Mouse (Mus musculus) natural killer cell, adult 2 months (primary cell): Measurements from ENCODE around the gene Tsga10.
A peak's percentile ranks its signal among the peaks of the same experiment; 100 is the strongest.

ENCODE experiments used
- DNase-seq, 2 experiments: peaks; one replicate each; pipeline ENCODE4 v3.0.0; 2022; ENCODE audit warnings: low spot score in 2 of 2

Tsga10 gene

DNA sequence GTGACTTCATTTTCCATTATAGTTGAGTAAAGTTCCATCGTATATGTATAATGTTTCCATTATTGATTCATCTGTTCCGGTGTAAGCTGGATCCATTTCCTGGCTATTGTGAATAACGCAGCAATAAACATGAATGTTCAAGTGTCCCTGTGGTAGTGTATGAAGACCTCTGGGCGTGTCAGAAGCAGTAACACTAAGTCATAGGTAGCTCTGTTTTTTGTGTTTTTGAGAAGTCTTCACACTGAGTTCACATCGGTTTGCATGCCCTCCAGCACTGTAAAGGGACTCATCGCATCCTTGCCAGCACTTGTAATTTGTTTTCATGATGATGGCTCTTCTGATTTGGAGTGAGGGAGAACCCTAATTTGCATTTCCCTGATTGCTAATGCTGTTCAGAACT lies at the start of gene Tsga10:
Gene Tsga10 (minus strand): TSS at position 144 of the 400 bp plus-strand sequence.
- DNase-seq = no peak

GRCm38 (mm10) chr1:37912751-37913150 lies 46.5 kb upstream of the Tsga10 start:
- no peak for DNase-seq

GRCm38 (mm10) chr1:37903178-37903577 lies 36.9 kb upstream of the Tsga10 start:
- DNase-seq = no peak

DNA sequence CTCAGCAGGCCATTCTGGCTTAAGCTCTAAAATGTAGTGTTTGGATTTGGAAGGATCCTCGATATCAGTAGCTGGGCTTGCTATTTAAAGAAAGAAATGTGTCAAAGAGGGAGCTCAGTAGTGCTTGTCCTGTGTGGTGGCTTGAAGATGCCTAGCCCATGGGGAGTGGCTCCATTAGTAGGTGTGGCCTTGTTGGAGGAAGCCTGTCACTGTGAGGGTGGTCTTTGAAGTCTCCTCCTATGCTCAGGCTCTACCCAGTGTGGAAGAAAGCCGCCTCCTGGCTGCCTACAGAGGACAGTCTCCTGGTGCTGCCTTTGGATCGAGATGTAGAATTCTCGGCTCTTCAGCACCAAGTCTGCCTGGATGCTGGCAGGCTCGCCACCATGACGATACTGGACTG lies 34.1 kb upstream of the Tsga10 start:
- DNase-seq = no peak

DNA sequence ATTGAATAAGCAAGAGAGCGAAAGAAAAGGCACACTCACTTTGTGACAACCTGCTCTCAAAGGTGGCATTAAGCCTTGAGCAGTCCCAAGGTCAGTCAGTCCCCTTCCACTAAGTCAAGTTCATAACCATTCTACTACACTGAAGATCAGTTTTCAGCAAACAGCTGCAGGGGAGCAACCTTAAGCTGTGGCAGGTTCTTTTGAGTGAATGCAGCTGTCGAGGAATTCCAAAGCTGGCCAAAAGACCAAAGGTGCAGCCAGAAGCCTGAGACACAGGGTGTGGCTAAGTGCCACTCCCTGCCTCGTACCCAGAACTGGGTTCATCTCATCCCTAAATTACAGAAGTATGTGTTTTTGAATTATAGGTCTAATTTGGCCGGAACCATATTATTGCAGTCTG lies 33.6 kb upstream of the Tsga10 start:
- no peak for DNase-seq

- DNase-seq = no peak
Observed at GRCm38 (mm10) chr1:37894606-37895005, 28.4 kb upstream of the Tsga10 start.

DNA sequence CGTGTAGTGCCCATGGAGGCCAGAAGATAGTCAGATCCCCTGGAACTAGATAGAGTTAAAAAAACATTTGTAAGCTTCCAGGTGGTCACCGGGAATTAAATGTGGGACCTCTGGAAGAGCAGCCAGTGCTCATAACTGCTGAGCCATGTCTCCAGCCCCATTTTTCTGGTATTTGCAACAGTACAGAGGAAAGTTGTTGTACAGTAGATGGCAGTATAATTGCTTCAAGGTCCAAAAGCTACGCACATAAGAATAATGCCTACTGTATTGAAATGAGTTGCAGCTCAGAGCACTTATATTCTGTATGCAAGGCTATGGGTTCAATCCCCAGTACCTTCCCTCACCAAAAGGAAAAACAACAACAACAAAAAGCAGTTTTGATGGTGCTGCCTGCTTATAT lies 25.2 kb upstream of the Tsga10 start:
- no peak for DNase-seq

DNA sequence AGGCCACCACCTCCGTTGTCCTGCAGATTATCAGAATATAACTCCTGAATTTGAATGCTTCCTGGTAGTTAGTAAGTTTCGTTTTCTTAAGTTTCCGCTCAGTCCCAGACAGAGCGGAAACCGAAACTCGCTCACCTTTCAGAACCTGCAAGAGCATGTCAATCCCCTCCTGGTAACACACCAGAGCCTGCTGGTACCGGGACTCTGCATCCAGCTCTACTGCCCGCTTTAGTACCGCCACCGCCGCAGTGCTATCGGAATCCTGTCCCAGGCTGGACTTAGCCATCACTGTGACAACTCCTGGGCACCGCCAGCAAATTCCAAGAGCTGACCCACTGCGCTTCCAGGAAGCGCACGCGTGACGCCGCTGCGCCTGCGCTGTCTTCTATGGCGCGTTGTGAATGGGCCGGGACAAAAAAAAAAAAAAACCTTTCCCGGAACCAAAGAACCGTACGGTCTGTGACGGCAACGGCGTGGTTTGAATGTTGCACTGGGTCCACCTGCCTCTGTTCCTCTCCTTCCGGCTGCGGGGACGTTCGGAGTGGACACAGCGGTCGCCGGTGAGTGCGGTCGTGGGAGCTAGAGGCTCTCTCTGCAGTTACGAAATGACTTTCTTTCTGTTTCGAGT lies 23.9 kb upstream of the Tsga10 start, which contains the start of the genes Mitd1 and Mrpl30:
Gene Mitd1 (minus strand): TSS at position 387 of the 628 bp plus-strand sequence.
Gene Mrpl30 (plus strand): TSS at position 453 of the 628 bp plus-strand sequence.
- peak; percentile 82 to 86 for DNase-seq

- DNase-seq = no peak
Observed at GRCm38 (mm10) chr1:37889206-37889605, 23.0 kb upstream of the Tsga10 start.

- DNase-seq = peak; percentile 10 to 35
Observed at GRCm38 (mm10) chr1:37884451-37884850, 18.2 kb upstream of the Tsga10 start.

GRCm38 (mm10) chr1:37883411-37883810 lies 17.2 kb upstream of the Tsga10 start:
- no peak for DNase-seq

DNA sequence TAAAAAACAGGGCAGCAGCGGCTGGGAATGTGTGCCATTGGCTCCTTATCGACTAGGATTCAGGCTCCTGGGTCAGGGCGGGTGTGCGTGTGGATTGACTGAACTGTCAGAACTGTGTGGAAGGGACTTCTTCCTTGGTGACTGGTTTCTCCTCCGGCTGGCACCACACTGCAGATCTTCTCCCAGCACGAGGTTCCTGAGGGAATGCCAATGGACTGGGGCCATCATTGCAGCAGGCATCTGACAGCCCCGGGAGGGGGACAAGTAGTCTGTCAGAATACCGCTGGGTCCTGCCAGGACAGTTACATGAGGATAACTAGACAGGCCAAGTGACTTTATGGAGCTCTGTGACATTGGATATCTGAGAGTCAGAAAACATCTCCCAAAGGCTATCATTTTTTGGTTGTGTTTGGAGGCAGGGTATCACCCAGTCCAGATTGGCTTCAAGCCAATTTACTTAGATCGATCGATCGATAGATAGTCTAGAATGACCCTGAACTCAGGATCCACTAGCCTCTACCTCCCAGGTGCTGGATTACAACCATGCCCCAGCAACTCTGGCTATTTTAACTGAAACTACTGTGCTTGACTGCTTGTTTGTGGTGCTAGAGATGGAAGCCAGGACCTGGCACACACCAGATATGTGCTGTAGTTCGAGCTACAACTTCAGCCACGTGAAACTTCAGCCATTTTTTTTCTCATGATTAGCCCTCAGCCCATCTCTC lies 11.7 kb upstream of the Tsga10 start:
- no peak for DNase-seq

DNA sequence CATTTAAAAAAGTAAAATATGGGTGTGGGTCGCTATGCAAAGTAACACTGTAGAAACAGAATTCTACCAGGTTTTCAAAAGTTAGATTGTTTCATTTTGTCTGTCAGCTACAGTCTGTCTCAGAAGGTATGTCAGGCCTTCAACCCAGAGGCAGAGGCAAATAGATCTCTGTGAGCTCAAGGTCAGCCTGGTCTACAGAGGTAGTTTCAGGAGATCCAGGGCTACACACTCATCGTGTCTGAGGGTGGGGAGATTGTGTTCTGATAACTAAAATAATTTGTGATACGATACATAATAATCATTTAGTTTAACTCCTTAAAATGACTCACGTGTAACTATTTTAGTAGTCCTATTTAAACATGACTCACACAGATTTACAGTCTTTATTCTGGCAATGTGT lies 6.9 kb upstream of the Tsga10 start:
- no peak for DNase-seq

GRCm38 (mm10) chr1:37872131-37873067 lies 6.2 kb upstream of the Tsga10 start:
- peak; percentile 60 to 76 for DNase-seq

DNA sequence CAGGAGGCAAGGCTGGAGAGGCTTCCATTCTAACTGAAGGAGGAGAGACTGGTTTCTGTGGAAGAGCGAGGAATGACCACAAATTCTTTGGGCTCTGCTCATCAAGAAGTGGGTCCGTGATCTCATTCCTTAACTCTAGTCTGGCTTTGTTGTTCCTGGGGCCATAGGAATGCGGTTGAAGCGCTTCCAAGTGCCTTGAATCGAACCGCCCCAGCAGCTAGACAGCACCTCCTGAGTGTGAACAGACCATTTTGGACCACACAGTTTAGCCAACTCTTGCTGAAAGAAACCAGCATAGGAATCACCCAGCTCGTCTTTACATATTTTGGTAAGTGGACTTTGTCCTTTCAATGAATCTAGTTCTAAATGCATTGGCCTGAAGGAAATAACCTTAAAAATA lies 5.5 kb upstream of the Tsga10 start, which contains the start of gene Lipt1:
Gene Lipt1 (plus strand): TSS at position 35 of the 400 bp plus-strand sequence.
- DNase-seq = no peak

- DNase-seq = no peak
Observed at GRCm38 (mm10) chr1:37869362-37869761, 3.1 kb upstream of the Tsga10 start.

- DNase-seq = no peak
Observed at GRCm38 (mm10) chr1:37868640-37869039, 2.4 kb upstream of the Tsga10 start.

- DNase-seq = no peak
Observed at GRCm38 (mm10) chr1:37867684-37868322, 1.6 kb upstream of the Tsga10 start.

DNA sequence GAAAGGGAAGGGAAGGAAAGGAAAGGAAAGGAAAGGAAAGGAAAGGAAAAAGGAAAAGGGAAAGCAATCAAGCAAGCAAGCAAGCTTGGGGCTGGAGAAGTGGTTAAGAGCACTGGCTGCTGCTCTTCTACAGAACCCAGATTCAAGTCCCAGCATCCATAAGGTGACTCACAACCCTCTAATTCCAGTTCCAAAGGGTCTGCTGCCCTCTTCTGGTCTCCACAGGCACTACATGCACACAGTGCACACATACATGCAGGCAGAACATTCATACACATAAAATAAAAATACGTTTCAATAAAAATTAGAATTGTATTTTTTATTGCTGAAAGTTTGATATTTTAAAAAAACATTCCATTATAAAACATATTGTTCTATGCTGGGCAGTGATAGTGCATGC lies 827 bp upstream of the Tsga10 start:
- DNase-seq = peak; percentile 47 to 59

DNA sequence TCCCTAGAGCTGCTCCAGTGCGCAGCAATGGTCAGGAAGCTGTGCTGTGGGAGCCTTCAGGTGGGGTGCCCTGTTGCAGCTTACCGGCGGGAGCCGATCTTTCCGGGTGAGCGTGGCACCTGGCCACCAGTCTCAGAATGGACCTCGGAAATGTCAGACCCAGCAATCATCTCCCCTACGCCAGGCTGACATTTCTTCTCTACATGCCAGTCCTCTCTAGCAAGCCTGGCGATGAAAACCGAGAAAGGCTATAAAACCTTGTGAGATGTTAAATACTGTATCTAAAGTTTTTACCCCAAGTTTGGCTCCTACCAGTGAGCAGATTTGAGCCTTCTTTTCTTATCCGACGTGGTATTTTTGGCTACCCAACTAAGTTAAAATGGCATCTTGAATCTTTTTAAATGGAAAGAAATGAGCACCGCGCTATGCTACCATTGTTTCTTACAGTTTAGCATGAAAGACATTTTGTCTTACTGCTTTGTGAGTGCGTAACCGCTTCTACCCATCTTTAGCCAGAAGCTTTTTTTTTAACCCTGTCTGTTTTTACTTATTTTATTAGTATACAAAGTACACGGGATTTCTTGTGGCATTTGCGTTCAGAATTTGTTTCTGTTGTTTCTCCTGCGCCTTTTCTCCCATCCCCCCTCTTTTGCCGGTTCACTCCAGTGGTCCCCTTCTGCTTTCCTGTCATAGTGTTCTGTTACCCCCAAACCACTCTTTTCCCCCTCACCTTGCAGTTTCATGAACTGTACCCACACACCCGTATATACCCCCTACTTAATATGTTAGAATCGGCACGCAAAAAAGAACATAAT lies 621 bp downstream of the Tsga10 start:
- DNase-seq = no peak
